Mouse (Mus musculus) ES-E14 (cell line): ENCODE results near the gene Phldb2.

Source experiments
- CHD2 ChIP-seq: IDR thresholded peaks from 2 replicates; pipeline ENCODE4 v1.6.1; 2014; ENCODE audit warnings: mild to moderate bottlenecking, low read depth, low read length, inconsistent platforms
- HCFC1 ChIP-seq: IDR thresholded peaks from 2 replicates; pipeline ENCODE4 v1.6.1; 2012; ENCODE audit warnings: low read length, inconsistent platforms, borderline replicate concordance; ENCODE audit not compliant: insufficient read depth
- ZC3H11A ChIP-seq: IDR thresholded peaks from 2 replicates; pipeline ENCODE4 v1.6.1; 2012; ENCODE audit warnings: low read depth, mild to moderate bottlenecking, inconsistent platforms, low read length, borderline replicate concordance
- ZNF384 ChIP-seq: IDR thresholded peaks from 2 replicates; pipeline ENCODE4 v1.6.1; 2012; ENCODE audit warnings: low read depth, low read length, inconsistent platforms

DNA sequence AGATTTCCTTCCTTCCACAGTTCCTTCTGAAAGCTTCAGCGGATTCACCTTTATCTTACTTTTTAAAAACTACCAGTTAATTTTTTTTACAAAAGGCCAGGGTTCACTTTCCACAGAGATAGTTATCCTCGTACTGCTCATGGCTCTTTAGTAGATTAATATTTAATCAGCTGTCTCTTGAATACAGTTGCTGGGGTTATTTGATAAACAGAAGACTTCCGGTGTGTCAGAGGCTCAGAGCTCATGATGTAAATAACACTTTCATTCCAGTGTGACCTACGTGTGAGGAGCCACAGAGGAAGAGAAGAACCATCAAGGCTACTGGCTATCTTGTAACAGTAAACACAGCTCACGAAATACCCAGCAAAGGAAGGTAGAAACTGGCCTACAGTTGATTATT is 13.2 kb upstream of the Phldb2 start:
- TF ChIP-seq CHD2: no peak
- TF ChIP-seq ZC3H11A: no peak
- TF ChIP-seq HCFC1: no peak
- TF ChIP-seq ZNF384: no peak
